Mouse (Mus musculus) olfactory bulb, adult 2 months (tissue): Measurements from ENCODE around the gene Hdgfl2.
A peak's percentile ranks its signal among the peaks of the same experiment; 100 is the strongest.

Experiments
- CTCF ChIP-seq: fragments of 200-500 bp; IDR thresholded peaks from 2 replicates; pipeline ENCODE4 v1.5.1; 2012; ENCODE audit warnings: low read depth, mild to moderate bottlenecking, low read length, moderate library complexity; ENCODE audit not compliant: insufficient read depth
- POLR2A ChIP-seq: fragments of 200-500 bp; IDR thresholded peaks from 2 replicates; pipeline ENCODE4 v1.6.1; 2012; ENCODE audit warnings: mild to moderate bottlenecking, low read depth, low read length, moderate library complexity; ENCODE audit not compliant: insufficient read depth

DNA sequence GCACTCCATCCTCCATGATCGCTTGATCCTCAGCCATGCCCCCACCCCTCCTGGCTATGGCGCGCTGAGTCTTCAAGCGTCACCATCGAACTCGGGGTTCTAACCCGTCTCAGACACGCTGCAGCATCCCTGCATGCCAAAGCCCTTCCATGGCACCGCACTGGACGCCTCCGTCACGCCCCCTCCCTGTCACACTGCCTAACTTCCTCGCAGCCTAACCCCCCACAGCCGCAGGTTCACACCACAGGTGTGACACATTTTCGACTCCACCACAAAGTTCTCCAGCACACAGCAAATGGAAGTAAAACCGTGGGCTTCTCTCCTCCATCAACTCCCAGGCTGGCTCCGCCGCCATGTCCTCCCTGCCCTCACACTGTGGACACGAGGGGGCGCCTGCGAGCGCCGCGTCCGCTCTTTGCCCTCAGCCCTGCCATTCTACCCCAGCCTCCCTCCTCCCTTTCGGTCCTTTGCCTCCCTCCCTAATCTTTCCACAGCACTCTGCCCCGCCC is 55.1 kb downstream of the Hdgfl2 start:
- TF ChIP-seq CTCF (peak; percentile 77), POLR2A (no peak)
